Mouse (Mus musculus) intestine, embryonic 16.5 days (tissue): ENCODE results near the gene Egf. TPM values are rescaled to one million over a fixed set of nuclear protein-coding genes. Genes with fewer than 3 reads are reported as not detected.

Experiments
- ATAC-seq: fragments of 200-750 bp; cut with Nextera tagmentation; 2 replicates; pipeline ENCODE4 v1.8.0; 2017; ENCODE audit warnings: moderate TSS enrichment, moderate library complexity
- H3K27ac ChIP-seq: fragments of 300-500 bp; sonication (generic); 2 replicates; pipeline ENCODE4 v1.5.1; 2014; ENCODE audit warnings: mild to moderate bottlenecking, low read length
- H3K27me3 ChIP-seq: fragments of 300-500 bp; sonication (generic); replicated peaks from 2 replicates; pipeline ENCODE4 v1.6.1; 2014; ENCODE audit warnings: low read length, control low read depth, mixed read lengths; ENCODE audit not compliant: control insufficient read depth, insufficient read depth
- H3K36me3 ChIP-seq: fragments of 300-500 bp; sonication (generic); 2 replicates; pipeline ENCODE4 v1.6.1; 2014; ENCODE audit warnings: low read length, control low read depth; ENCODE audit not compliant: control insufficient read depth, insufficient read depth
- H3K4me1 ChIP-seq: fragments of 300-500 bp; sonication (generic); 2 replicates; pipeline ENCODE4 v1.6.1; 2014; ENCODE audit warnings: low read length, control low read depth, mixed read lengths; ENCODE audit not compliant: control insufficient read depth, insufficient read depth
- H3K4me2 ChIP-seq: fragments of 300-500 bp; sonication (generic); 2 replicates; pipeline ENCODE4 v1.6.1; 2014; ENCODE audit warnings: low read depth, low read length, control low read depth
- H3K4me3 ChIP-seq: fragments of 300-500 bp; sonication (generic); 2 replicates; pipeline ENCODE4 v1.5.1; 2014; ENCODE audit warnings: mild to moderate bottlenecking, low read length
- H3K9ac ChIP-seq: fragments of 300-500 bp; sonication (generic); 2 replicates; pipeline ENCODE4 v1.6.1; 2014; ENCODE audit warnings: low read depth, low read length
- H3K9me3 ChIP-seq: fragments of 300-500 bp; sonication (generic); 2 replicates; pipeline ENCODE4 v1.6.1; 2016; ENCODE audit warnings: low read length, control low read depth; ENCODE audit not compliant: control insufficient read depth
- WGBS: fragments of 180-500 bp; shearing (Covaris S2); extraction: QIAGEN DNeasy Blood & Tissue Kit; methylation state at CpG from one replicate; pipeline ENCODE4 v1.1.7; 2014; 5-methylcytosine and 5-hydroxymethylcytosine counted together
- microRNA-seq: library from miRNA; unstranded; fragments of <30 nt; microRNA quantifications from one replicate; pipeline ENCODE4, GENCODE M21; 2016
- polyA plus RNA-seq: library from polyadenylated mRNA; unstranded; fragments of >200 nt; fragmentation: Nextera tagmentation; extraction: Ambion mirVana; gene quantifications from 2 replicates; pipeline ENCODE4 v1.2.1, GENCODE M21; 2015

Gene Egf
- polyA plus RNA-seq, 1 experiment from 2014 or later: 1.6 TPM

DNA sequence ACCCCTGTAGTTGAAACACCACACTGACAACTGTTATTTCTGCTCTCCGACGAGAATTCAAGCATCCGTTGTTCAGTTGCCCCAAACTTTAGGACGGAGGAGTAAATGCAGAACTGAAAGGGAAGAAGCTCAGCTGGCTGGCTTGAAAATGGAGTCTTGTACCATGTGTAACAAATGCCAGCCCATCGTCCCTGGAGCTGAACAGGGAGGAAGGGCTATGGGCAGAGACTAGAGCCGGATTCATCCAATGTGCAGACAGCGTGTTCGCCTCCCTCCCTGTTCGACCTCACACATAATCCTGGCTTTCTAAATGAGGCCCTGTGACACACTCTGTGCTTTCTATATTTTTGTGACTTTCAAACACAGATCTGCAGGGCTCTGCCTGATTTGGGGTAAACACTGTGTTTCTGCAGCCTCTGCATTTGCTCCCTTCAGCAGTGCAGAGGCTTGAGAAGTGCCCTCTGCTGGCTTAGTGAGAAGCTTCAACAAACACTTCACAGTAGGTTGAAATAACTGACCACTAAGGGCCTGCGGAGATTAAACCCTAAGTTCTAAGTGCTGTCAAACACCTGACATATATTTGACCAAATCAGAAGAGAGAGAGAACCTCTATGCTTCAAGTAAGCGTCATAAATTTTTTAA is 120.7 kb downstream of the Egf start:
- Histone ChIP-seq H3K4me3 (no peak overlapping the region), H3K9me3 (no peaks in the 10 kb centered on the region), H3K36me3 (no peaks in the 10 kb centered on the region), H3K4me2 (no peak overlapping the region), H3K9ac (no peak overlapping the region), H3K27me3 (no peaks in the 10 kb centered on the region), H3K4me1 (no peaks in the 10 kb centered on the region), H3K27ac (no peak overlapping the region)
- WGBS: 76% methylated on average over 11 of the region's 11 CpGs
- ATAC-seq: peak; percentile 55; the same call in 1 of the 2 replicates

GRCm38 (mm10) chr3:129633518-129633917 is 121.6 kb downstream of the Egf start:
- Histone ChIP-seq H3K27ac (no peak overlapping the region), H3K4me2 (no peak overlapping the region), H3K27me3 (no peaks in the 10 kb centered on the region), H3K9me3 (no peaks in the 10 kb centered on the region), H3K9ac (no peak overlapping the region), H3K4me1 (no peaks in the 10 kb centered on the region), H3K4me3 (no peak overlapping the region), H3K36me3 (no peaks in the 10 kb centered on the region)
- no peak for ATAC-seq
- 44% methylated on average over 8 of the region's 8 CpGs for WGBS

- Histone ChIP-seq H3K4me3 (no peak overlapping the region), H3K27me3 (no peaks in the 10 kb centered on the region), H3K9me3 (no peaks in the 10 kb centered on the region), H3K36me3 (peaks cover 2% of the 10 kb centered on the region; the same call in 1 of the 2 replicates), H3K9ac (no peak overlapping the region), H3K4me2 (no peak overlapping the region), H3K4me1 (no peaks in the 10 kb centered on the region), H3K27ac (no peak overlapping the region)
- 95% methylated on average over 5 of the region's 5 CpGs for WGBS
- no peak for ATAC-seq
Measured at GRCm38 (mm10) chr3:129631857-129632256, 123.3 kb downstream of the Egf start.

GRCm38 (mm10) chr3:129631018-129631417 is 124.1 kb downstream of the Egf start:
- Histone ChIP-seq H3K36me3 (peaks cover 2% of the 10 kb centered on the region; the same call in 1 of the 2 replicates), H3K9me3 (no peaks in the 10 kb centered on the region), H3K4me2 (no peak overlapping the region), H3K27ac (no peak overlapping the region), H3K4me1 (no peaks in the 10 kb centered on the region), H3K27me3 (no peaks in the 10 kb centered on the region), H3K9ac (no peak overlapping the region), H3K4me3 (no peak overlapping the region)
- 82% methylated on average over 1 of the region's 1 CpGs for WGBS
- ATAC-seq: no peak

Small RNA genes lying within 50 kb of the gene (microRNA-seq; reads per million reads assigned to microRNA genes)
- not detected for gene Gm24515

Other genes with a start within 250 kb of the Egf start
- 51.4 and 51.7 TPM in 2 replicates for gene Elovl6, start 223.0 kb downstream of the Egf start, polyA plus RNA-seq
- not detected in 2 replicates for gene Lrit3, start 48.7 kb upstream of the Egf start, polyA plus RNA-seq
- gene Rrh, start 67.3 kb upstream of the Egf start, polyA plus RNA-seq: 0.16 and 0.21 TPM in 2 replicates
- gene Gar1, start 76.1 kb upstream of the Egf start, polyA plus RNA-seq: 50.5 and 56.0 TPM in 2 replicates
- 77.7 and 82.8 TPM in 2 replicates for gene Cfi, start 80.6 kb upstream of the Egf start, polyA plus RNA-seq
- gene Pla2g12a, start 123.3 kb upstream of the Egf start, polyA plus RNA-seq: 47.5 and 62.4 TPM in 2 replicates
- 179 and 183 TPM in 2 replicates for gene Casp6, start 146.1 kb upstream of the Egf start, polyA plus RNA-seq
- gene Mcub, start 214.9 kb upstream of the Egf start, polyA plus RNA-seq: 3.6 and 3.7 TPM in 2 replicates